Mouse (Mus musculus) MEL-GATA-1-ER (cell line): ENCODE measurements around the gene Oas2.

Experiments
- DNase-seq: peaks from one replicate; pipeline ENCODE4 v3.0.0-alpha.2; 2012; ENCODE audit warnings: low read depth; ENCODE audit errors: extremely low read depth

The Oas2 gene

DNA sequence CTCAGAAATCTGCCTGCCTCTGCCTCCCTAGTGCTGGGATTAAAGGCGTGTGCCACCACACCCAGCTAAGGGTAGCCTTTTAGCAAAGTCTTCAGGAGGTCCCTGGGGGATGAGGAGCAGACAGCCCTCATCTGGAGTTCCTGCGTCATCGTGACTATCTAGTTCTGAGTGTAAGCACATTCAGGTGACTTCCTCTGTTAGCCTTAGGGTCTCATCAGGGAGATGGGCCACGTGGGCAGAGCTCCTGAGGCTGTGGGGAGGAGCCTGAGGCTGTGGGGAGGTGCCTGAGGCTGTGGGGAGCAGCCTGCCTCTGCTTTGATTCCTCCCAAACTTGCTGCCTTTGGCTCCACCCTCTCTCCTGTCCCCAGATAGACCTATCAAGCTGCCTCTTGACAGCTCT is 52.8 kb downstream of the Oas2 start:
- DNase-seq = no peak

DNA sequence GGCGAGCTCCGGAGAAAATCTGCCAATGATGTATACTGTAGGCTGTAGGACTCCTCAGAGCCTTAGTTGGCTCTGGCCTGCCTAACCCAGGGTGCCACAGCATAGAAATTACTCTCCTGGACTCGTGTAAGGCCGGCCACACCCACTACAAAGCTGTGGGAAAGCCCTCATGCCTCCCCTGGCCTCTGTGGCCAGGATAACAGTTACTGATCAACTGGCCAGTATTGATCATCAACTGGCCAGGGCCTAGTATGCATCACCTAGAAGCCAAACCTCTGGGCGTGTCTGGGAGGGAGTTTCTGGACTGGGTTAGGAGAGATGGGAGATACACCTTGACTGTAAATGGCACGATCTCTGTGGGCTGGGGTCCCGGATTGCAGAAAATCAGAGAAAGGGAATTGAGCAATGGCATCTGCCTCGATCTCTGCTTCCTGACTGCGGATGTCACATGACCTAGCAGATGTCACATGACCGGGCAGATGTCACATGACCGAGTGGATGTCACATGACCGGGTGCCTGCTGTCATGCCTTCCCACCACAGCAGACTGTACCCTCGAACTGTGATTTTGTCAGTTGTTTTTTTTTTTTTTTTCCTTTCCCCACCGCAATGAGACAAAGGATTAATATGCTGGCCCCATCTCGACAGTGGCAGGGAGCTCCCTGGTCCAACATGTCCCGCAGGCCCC is 53.5 kb downstream of the Oas2 start:
- no peak for DNase-seq

DNA sequence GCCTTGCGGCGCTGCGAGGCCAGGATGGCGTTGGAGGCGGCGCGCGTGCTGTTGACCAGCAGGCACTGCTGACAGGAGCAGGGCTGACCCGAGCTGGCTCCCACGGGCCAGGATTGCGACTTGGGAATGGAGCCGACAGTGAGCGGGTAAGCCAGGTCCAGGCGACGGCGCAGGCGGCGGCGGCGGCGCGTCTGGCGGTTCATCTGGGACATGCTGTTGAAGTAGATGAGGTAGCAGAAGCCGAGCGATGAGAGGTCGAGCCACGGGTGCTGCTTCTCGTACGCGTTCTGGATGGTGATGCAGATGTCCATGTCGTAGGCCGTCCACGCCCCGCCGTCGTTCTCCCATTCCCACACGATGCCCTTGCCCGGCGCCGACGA is 55.0 kb downstream of the Oas2 start:
- no peak for DNase-seq

DNA sequence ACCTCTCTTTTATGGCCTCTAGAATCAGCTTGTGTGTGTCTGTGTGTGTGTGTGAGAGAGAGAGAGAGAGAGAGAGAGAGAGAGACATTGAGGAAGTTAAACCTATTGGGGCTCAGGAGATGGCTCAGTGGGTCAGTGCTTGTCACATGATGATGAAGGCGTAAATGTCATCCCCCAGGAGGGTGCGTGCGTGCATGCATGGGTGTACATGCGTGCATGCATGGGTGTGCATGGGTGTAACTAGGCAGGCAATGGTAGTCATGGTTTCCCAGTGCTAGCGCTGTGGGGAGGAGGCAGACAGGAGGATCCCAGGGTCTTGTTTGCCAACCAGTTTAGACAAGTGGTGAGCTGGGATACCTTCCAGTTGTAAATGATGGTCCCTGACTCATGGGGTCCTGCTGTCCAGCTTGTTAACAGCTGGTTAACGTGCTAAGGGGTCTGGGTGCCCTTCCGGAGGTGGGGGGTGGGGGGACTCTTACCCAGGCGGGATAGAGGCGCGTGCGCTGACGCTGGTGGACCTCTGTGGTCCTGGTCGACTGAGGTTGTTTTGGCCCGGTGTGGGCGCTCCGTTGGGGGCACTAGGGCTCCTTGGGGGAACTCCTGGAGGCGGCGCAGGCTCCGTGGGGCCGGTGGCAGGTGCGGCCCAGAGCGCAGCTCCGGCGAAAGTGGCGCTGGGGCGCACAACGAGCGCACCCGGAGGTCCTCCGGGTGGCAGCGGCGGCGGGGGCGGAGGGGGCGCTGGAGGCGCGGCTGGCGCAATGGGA is 55.5 kb downstream of the Oas2 start:
- no peak for DNase-seq

DNA sequence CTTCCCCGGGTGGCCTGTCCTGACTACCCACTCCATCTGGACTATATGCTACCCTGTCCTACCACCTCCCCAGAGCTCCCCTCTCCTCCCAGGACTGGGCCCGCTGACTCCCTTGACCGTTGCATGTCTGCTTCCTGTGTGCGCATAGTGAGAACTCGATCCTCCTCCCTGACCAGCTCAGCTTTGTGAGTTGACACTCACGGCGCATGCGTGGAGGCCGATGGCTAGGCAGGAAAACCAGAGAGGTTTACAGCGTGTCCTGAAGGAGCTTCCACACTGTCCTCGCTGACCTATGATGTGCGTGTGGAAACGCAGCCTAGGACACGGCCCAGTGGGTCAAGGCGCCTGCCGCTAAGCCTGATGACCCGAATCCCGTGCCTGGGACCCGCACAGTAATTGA is 57.6 kb downstream of the Oas2 start:
- no peak for DNase-seq

DNA sequence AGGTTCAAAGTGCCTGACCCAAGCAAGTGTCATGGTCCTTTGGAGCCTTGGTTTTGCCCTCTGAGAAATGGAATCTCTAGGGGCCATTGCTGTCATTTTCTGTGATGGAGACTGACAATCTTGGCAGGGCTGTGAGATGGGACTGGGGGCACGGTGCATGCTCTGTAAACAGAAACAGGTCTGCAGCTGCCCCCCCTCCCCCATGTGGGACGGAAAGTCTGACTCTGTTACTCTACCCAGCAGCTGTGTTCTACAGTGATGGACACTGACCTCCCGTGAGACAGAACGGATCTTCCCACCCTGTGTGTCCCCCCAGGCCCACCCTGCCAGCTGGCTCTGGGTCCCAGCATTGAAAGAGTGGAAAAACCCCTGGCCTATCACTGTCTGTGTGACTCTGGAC is 59.2 kb downstream of the Oas2 start:
- DNase-seq = no peak

DNA sequence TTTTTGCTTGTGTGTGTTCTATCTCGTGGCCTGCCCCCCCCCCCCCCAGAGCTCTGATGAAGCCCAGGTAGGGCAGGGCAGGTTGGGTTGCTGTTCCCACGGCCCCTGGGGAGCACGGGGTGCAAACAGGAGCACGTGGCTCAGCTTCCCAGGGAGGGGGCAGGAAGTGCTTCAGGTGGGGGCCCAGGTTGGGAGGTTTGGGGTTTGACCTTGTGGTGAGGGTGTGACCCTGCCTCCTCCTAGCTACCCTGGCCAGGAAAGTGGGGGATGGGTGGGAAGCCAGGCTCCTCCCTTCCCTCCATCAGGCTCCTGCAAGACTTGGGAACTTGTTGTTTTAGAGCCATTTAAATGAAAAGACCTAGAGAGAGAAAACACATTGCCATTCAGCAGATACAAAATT is 61.2 kb downstream of the Oas2 start:
- no peak for DNase-seq

DNA sequence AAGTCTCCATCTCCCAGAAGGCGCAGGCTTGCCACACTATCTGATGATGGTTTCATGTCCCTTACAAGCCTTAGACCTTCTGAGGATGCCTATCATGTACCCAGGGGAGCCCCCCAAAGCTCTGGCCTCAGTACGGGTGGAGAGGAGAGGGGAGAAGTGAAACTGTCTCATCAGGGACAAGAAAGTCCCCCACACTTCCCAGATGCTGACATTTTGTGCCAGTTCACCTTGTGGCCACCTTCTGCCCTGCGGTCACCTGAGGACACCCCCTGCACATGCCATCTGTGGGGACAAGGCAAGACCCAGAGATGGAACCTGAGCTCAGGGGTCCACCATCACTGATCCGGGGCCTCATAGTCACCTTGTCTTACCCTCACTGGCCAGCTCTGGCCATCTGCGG is 61.8 kb downstream of the Oas2 start:
- DNase-seq = no peak

DNA sequence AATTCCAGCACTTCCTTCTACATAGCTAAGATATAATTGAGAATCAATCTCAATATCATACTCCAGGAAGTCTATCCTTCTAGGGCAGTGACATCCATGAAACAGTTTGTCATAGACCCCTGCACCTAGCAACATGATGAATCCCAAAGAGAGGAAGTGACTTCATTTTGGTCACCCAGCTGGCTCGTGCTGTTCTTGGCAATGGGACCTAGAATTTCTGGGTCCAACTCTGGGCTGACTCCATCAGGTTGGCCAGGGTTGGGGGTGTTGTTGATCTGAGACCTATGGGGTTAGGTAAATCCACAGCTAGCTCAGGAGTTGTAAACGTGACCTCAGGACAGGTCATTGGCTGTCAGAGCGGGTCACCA is 62.2 kb downstream of the Oas2 start:
- no peak for DNase-seq

DNA sequence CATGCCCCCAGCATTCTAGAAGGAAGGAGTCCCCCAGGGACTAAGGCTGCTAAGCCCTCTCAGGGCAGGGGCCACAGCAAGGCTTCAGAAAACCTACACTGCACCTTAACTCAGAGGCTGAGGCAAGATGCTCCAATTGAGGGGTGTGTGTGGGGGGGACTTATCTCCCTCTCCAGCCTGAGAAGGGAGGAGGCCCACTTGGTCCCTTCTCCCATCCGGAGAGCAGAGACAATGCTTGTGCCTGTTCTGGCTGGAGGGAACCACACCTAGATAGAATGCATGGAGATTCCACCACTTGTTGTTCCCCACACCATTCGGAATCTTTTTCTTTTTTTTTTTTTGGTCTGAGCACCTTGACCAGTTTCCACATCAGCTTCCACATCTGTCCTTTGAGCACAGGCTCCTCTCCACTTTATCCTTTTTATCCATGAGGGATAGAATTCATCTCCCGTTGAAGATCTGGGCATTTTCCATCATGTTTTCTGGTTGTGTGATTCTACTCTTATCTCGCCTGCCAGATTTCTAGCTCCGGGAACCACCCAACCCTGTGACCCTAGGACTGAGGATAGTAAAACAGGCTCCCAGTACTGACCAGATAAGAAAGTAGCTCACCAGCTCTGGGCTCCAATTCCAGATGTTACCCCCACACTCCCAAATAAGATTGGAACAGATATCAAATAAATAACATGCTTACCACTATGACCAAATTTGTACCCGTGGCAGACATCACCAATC is 62.7 kb downstream of the Oas2 start:
- DNase-seq = no peak

DNA sequence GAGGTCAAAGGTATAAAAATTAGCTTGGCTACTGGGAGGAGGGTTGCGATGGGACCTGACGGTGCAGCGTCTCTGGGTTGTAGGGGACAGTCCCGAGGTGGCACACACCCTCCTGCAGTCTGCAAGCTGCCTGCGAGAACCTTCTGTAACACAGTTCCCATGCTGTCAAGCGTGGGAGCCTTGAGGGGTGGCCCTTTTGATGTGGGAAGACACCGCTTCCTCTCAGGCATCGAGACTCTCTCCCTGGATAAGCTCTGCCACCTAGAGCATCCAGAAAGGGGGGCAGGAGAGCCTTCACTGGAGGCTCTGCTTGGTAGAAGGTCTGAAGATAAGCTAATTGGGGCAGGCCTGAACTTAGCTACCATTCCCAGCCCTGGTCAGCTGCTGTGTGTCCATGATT is 64.0 kb downstream of the Oas2 start:
- DNase-seq = no peak

DNA sequence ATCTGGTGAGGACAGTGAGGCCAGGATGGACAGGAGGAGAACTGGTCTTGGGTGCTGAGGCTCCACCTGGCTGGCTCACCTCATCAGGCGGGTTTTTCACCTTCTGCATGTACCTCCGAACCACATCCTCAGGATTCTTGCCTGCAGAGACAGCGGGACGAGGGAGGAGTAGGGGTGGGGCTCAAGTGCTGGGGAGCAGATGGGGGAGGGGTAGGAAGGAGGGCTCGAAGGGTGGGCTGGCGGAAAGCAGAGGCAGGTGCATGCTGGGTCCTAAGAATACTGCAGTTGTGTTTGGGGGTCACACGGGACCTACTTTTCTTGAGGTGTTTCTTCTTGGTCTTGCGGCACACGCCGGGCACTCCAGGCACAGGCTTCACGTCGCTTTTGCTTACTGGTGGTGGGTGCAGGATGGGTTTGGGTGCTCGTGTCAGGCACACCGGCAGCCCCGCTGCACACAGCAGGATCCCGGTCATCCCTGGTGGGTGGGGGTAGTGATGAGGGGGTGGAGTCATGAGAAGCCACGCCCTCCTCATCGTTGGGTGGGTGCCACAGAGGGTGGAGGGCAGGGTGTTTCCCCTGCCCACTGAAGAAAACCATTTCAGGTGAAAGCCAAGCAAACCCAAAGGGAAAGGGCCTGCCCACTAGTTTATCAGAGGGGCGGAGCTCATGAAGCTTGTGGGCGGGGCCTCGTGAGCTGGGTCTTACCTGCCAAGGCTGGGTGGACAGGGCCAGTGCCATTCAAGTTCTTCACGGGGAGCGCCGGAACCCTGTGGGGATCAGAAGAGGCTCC is 66.5 kb downstream of the Oas2 start:
- DNase-seq = no peak

DNA sequence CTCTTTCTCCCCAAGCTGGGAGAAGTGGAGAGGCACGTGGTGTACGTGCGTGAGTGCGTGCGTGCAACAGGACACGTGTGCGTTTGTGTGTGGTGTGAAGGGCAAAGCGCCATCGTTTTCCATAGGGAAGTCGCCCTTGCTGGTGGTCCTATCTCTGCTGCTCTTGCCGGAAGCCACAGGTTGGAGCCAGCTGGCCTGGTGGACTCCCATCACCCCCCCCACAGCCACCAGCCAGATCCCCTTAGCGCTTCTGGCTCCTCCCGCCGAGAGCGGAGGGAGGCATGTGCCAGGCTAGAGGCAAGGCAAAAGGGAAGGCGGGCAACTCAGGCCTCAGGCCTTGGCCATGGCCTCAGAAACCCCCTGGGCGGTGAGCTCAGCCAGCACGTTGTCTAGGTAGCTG is 68.7 kb downstream of the Oas2 start:
- DNase-seq = no peak
